Mouse (Mus musculus): Measurements from ENCODE around the gene Angel1. TPM values are rescaled to one million over a fixed set of nuclear protein-coding genes. Genes with fewer than 3 reads are reported as not detected.
A peak's percentile ranks its signal among the peaks of the same experiment; 100 is the strongest.

Gene Angel1
- polyA plus RNA-seq, 1 experiment from 2014 or later = 8.4 TPM

- 0 out of 2 replicates have a peak, but pooled peaks cover under 1% of the 10 kb centered on the region for H3K4me1 ChIP-seq (replicated peaks; ENCODE audit: control insufficient read depth, insufficient read depth, low read length)
- no peaks in the 10 kb centered on the region for H3K27me3 ChIP-seq (ENCODE audit: control insufficient read depth, insufficient read depth, low read length)
- no peak for DNase-seq (ENCODE audit: low spot score)
Observed at GRCm38 (mm10) chr12:86719961-86720639, 6.2 kb downstream of the Angel1 start.

GRCm38 (mm10) chr12:86716962-86717361 is 9.3 kb downstream of the Angel1 start:
- Histone ChIP-seq H3K9ac (ENCODE audit: low read depth, low read length) (no peak overlapping the region), H3K4me2 (replicated peaks; ENCODE audit: low read depth, low read length) (no peak overlapping the region), H3K36me3 (ENCODE audit: control insufficient read depth, insufficient read depth, low read length) (no peaks in the 10 kb centered on the region), H3K4me1 (replicated peaks; ENCODE audit: control insufficient read depth, insufficient read depth, low read length) (no peaks in the 10 kb centered on the region), H3K27ac (ENCODE audit: low read depth, low read length) (no peak overlapping the region), H3K4me3 (ENCODE audit: low read depth, low read length) (no peak overlapping the region), H3K9me3 (ENCODE audit: control insufficient read depth, low read length) (no peaks in the 10 kb centered on the region), H3K27me3 (ENCODE audit: control insufficient read depth, insufficient read depth, low read length) (no peaks in the 10 kb centered on the region)
- ATAC-seq (ENCODE audit: low FRiP score) (no peak), DNase-seq (ENCODE audit: low spot score) (no peak)
- 94% methylated on average over 11 of the region's 11 CpGs for WGBS

More at GRCm38 (mm10) chr12:86719961-86720639, 6.2 kb downstream of the Angel1 start:
- 84% methylated on average over 18 of the region's 18 CpGs for WGBS
- H3K9me3 ChIP-seq (ENCODE audit: control insufficient read depth, low read length) = no peaks in the 10 kb centered on the region
- no peak overlapping the region for H3K4me2 ChIP-seq (replicated peaks; ENCODE audit: low read depth, low read length)
- no peak overlapping the region for H3K9ac ChIP-seq (ENCODE audit: low read depth, low read length)
- no peak overlapping the region for H3K4me3 ChIP-seq (ENCODE audit: low read depth, low read length)
- no peak overlapping the region for H3K27ac ChIP-seq (ENCODE audit: low read depth, low read length)
- ATAC-seq (ENCODE audit: low FRiP score) = no peak
- H3K36me3 ChIP-seq (ENCODE audit: control insufficient read depth, insufficient read depth, low read length) = no peaks in the 10 kb centered on the region

- no peak for ATAC-seq (ENCODE audit: low FRiP score)
- peak; percentile 90 for DNase-seq (ENCODE audit: low spot score)
- H3K9me3 ChIP-seq (ENCODE audit: control insufficient read depth, low read length) = no peaks in the 10 kb centered on the region
- H3K4me1 ChIP-seq (replicated peaks; ENCODE audit: control insufficient read depth, insufficient read depth, low read length) = no peaks in the 10 kb centered on the region
- H3K27me3 ChIP-seq (ENCODE audit: control insufficient read depth, insufficient read depth, low read length) = no peaks in the 10 kb centered on the region
- WGBS = 52% methylated on average over 5 of the region's 5 CpGs
- H3K36me3 ChIP-seq (ENCODE audit: control insufficient read depth, insufficient read depth, low read length) = no peaks in the 10 kb centered on the region
- H3K27ac ChIP-seq (ENCODE audit: low read depth, low read length) = no peak overlapping the region
- H3K9ac ChIP-seq (ENCODE audit: low read depth, low read length) = no peak overlapping the region
- no peak overlapping the region for H3K4me2 ChIP-seq (replicated peaks; ENCODE audit: low read depth, low read length)
- H3K4me3 ChIP-seq (ENCODE audit: low read depth, low read length) = no peak overlapping the region
Observed at GRCm38 (mm10) chr12:86715401-86715800, 10.9 kb downstream of the Angel1 start.

- no peaks in the 10 kb centered on the region for H3K4me1 ChIP-seq (replicated peaks; ENCODE audit: control insufficient read depth, insufficient read depth, low read length)
- ATAC-seq (ENCODE audit: low FRiP score) = no peak
- no peak for DNase-seq (ENCODE audit: low spot score)
- no peak overlapping the region for H3K9ac ChIP-seq (ENCODE audit: low read depth, low read length)
- no peak overlapping the region for H3K4me2 ChIP-seq (replicated peaks; ENCODE audit: low read depth, low read length)
- H3K27ac ChIP-seq (ENCODE audit: low read depth, low read length) = no peak overlapping the region
- no peaks in the 10 kb centered on the region for H3K9me3 ChIP-seq (ENCODE audit: control insufficient read depth, low read length)
- H3K36me3 ChIP-seq (ENCODE audit: control insufficient read depth, insufficient read depth, low read length) = no peaks in the 10 kb centered on the region
- 75% methylated on average over 5 of the region's 5 CpGs for WGBS
- H3K4me3 ChIP-seq (ENCODE audit: low read depth, low read length) = no peak overlapping the region
- H3K27me3 ChIP-seq (ENCODE audit: control insufficient read depth, insufficient read depth, low read length) = no peaks in the 10 kb centered on the region
Observed at GRCm38 (mm10) chr12:86714026-86714425, 12.2 kb downstream of the Angel1 start.

- H3K36me3 ChIP-seq (ENCODE audit: control insufficient read depth, insufficient read depth, low read length) = no peaks in the 10 kb centered on the region
- no peaks in the 10 kb centered on the region for H3K9me3 ChIP-seq (ENCODE audit: control insufficient read depth, low read length)
- H3K9ac ChIP-seq (ENCODE audit: low read depth, low read length) = no peak overlapping the region
- ATAC-seq (ENCODE audit: low FRiP score) = no peak
- no peak overlapping the region for H3K4me2 ChIP-seq (replicated peaks; ENCODE audit: low read depth, low read length)
- no peak for DNase-seq (ENCODE audit: low spot score)
- WGBS = 84% methylated on average over 5 of the region's 5 CpGs
- H3K4me1 ChIP-seq (replicated peaks; ENCODE audit: control insufficient read depth, insufficient read depth, low read length) = peaks cover 1% of the 10 kb centered on the region; the same call in 1 of the 2 replicates
- no peak overlapping the region for H3K27ac ChIP-seq (ENCODE audit: low read depth, low read length)
- no peak overlapping the region for H3K4me3 ChIP-seq (ENCODE audit: low read depth, low read length)
- no peaks in the 10 kb centered on the region for H3K27me3 ChIP-seq (ENCODE audit: control insufficient read depth, insufficient read depth, low read length)
Observed at GRCm38 (mm10) chr12:86705843-86706242, 20.4 kb downstream of the Angel1 start.

- no peak overlapping the region for H3K27ac ChIP-seq (ENCODE audit: low read depth, low read length)
- no peaks in the 10 kb centered on the region for H3K27me3 ChIP-seq (ENCODE audit: control insufficient read depth, insufficient read depth, low read length)
- no peak for DNase-seq (ENCODE audit: low spot score)
- no peaks in the 10 kb centered on the region for H3K9me3 ChIP-seq (ENCODE audit: control insufficient read depth, low read length)
- H3K4me2 ChIP-seq (replicated peaks; ENCODE audit: low read depth, low read length) = no peak overlapping the region
- H3K9ac ChIP-seq (ENCODE audit: low read depth, low read length) = no peak overlapping the region
- no peak for ATAC-seq (ENCODE audit: low FRiP score)
- WGBS = 93% methylated on average over 3 of the region's 3 CpGs
- no peak overlapping the region for H3K4me3 ChIP-seq (ENCODE audit: low read depth, low read length)
- peaks cover 7% of the 10 kb centered on the region; the same call in 1 of the 2 replicates for H3K4me1 ChIP-seq (replicated peaks; ENCODE audit: control insufficient read depth, insufficient read depth, low read length)
- no peaks in the 10 kb centered on the region for H3K36me3 ChIP-seq (ENCODE audit: control insufficient read depth, insufficient read depth, low read length)
Observed at GRCm38 (mm10) chr12:86702690-86703089, 23.6 kb downstream of the Angel1 start.

- peaks cover 7% of the 10 kb centered on the region; the same call in 1 of the 2 replicates for H3K4me1 ChIP-seq (replicated peaks; ENCODE audit: control insufficient read depth, insufficient read depth, low read length)
- no peaks in the 10 kb centered on the region for H3K9me3 ChIP-seq (ENCODE audit: control insufficient read depth, low read length)
- no peak for DNase-seq (ENCODE audit: low spot score)
- no peak for ATAC-seq (ENCODE audit: low FRiP score)
- H3K4me2 ChIP-seq (replicated peaks; ENCODE audit: low read depth, low read length) = no peak overlapping the region
- 91% methylated on average over 4 of the region's 4 CpGs for WGBS
- no peaks in the 10 kb centered on the region for H3K36me3 ChIP-seq (ENCODE audit: control insufficient read depth, insufficient read depth, low read length)
- no peak overlapping the region for H3K9ac ChIP-seq (ENCODE audit: low read depth, low read length)
- no peaks in the 10 kb centered on the region for H3K27me3 ChIP-seq (ENCODE audit: control insufficient read depth, insufficient read depth, low read length)
- no peak overlapping the region for H3K27ac ChIP-seq (ENCODE audit: low read depth, low read length)
- H3K4me3 ChIP-seq (ENCODE audit: low read depth, low read length) = no peak overlapping the region
Observed at GRCm38 (mm10) chr12:86701491-86701890, 24.8 kb downstream of the Angel1 start.

- WGBS = 59% methylated on average over 4 of the region's 4 CpGs
- Histone ChIP-seq H3K27ac (ENCODE audit: low read depth, low read length) (peak overlapping the region; percentile 86), H3K4me2 (replicated peaks; ENCODE audit: low read depth, low read length) (no peak overlapping the region), H3K4me3 (ENCODE audit: low read depth, low read length) (no peak overlapping the region), H3K27me3 (ENCODE audit: control insufficient read depth, insufficient read depth, low read length) (no peaks in the 10 kb centered on the region), H3K4me1 (replicated peaks; ENCODE audit: control insufficient read depth, insufficient read depth, low read length) (peaks cover 7% of the 10 kb centered on the region; the same call in 1 of the 2 replicates), H3K9me3 (ENCODE audit: control insufficient read depth, low read length) (no peaks in the 10 kb centered on the region), H3K36me3 (ENCODE audit: control insufficient read depth, insufficient read depth, low read length) (no peaks in the 10 kb centered on the region; the same call in 1 of the 2 replicates), H3K9ac (ENCODE audit: low read depth, low read length) (no peak overlapping the region)
- ATAC-seq (ENCODE audit: low FRiP score) (no peak), DNase-seq (ENCODE audit: low spot score) (no peak)
Observed at GRCm38 (mm10) chr12:86700927-86701310, 25.3 kb downstream of the Angel1 start.

All from hindbrain, embryonic 11.5 days (tissue).